Mouse (Mus musculus) cerebellum, adult 8-10 months (tissue): ENCODE measurements around the gene Chmp3.
A peak's percentile ranks its signal among the peaks of the same experiment; 100 is the strongest.

ENCODE experiments used
- DNase-seq: peaks from one replicate; pipeline ENCODE4 v3.0.0; 2022

Chmp3 gene

DNA sequence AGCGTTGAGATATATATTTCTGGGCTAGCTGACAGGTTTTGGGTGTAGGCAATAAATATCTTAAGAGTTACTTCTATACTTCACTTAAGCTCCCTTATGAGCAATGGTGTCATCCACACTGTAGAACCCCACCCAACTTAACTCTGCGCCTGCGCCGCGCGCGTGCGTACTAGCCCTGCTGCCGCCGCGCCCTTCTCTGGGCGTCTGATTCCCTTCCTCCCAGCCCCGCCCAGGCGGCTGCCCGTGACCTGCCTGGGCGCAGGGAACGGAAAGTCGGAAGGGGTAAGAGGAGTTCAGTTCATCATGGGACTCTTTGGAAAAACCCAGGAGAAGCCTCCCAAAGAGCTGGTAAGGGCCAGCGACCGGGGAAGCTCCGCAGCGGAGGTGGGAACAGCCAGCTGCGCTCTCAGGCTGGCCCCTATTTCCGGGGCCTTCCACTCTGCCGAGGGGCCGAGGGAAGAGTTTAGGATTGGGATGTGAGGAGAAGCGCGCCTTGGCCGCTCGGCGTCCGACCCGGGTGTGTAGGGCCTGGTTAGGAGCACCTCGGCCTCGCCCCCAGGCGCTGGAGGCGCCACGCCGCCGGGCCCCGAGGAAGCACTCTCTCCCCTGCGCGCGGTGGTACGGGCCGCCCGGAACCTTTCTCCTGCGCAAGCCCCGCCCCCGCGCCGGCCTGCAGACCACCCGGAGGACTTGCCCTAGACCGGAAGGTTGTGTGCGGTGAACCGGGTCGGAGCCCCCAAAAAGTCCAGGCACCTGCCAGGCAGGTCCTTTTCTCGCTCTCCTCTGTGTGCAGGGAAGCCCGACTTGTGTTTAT lies at the start of gene Chmp3:
Gene Chmp3, plus strand, starts transcription at position 112 of the 814 bp plus-strand sequence.
- peak; percentile 96 for DNase-seq

DNA sequence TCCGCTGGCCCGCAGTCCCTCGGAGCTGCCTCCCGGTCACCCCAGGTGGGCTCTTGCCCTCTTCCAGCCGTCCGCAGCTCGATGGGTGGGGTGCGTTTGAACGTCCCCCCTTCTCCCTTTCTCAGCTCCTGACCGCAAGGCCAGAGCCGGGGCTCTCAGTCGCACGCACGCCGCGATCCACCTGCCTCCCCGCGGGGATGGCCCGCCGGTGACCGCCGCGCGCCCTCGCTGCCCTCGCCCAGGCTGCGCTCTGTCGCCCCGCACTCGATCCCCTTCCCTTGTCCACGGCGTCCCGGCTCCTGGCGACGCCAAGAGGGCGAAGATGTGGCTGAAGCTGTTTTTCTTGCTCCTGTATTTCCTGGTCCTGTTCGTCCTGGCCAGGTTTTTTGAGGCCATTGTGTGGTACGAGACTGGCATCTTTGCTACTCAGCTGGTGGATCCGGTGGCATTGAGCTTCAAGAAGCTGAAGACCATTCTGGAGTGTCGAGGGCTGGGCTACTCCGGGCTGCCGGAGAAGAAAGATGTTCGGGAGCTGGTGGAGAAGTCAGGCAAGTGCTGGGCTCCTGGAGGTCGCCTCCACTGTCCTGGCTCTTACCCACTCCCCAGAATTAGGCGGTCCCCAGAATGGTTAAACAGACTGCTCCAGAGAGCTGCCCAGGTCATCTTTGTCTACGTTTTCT lies 49.1 kb upstream of the Chmp3 start:
- DNase-seq = peak; percentile 72

DNA sequence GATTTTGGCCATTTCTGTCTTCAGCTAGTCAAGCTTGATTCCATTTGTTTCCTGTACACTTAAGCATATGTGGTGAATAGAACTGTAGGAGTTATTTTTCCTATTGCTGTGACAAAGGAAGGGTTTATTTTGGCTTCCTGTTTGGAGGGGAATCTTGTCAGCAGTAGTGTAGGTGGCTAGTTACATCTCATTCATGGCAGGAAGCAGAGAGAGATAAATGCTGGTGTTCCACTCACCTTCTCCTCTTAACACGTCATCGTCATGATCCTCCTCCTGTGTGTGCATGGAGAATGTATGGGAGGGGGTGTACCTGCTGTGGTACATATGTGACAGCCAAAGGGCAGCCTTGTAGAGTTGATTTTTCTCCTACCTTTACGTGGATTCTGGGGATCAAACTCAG lies 43.0 kb upstream of the Chmp3 start:
- no peak for DNase-seq

DNA sequence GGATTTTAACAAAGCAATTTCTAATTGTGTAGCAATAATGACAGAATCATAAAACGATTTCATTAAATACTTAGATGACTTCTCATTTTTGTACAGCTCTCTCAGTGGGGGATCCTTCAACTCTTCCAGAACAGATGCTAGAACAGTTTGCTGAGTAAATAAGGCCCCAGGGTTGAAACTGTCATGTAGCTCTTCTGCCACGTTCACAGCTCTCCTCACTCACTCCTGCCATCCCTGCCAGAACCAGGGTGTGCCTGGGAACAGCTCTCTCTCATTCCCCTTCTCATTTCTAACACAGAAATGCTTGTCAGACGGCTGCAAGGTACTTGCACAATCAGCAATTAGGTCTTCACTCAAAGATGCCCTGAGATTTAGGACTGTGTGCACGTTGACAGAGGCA lies 40.6 kb upstream of the Chmp3 start:
- no peak for DNase-seq

DNA sequence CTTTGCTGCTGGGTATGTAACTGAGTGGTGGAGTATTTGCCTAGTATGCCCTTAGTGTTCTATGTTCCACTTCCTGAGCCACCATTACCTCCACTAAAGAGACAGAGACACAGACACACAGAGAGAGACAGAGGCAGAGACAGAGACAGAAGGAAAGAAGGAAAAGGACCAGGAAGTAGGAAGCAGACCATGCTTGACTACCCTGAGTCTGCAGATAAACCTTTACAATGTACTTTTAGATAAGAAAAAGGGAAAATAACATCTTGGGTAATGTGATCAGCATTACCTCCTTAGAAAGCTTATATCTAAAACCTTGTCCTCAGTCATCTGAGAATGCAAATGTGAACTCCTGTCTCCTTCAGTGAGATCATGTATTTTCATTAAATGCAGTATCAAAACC lies 39.9 kb upstream of the Chmp3 start:
- no peak for DNase-seq

DNA sequence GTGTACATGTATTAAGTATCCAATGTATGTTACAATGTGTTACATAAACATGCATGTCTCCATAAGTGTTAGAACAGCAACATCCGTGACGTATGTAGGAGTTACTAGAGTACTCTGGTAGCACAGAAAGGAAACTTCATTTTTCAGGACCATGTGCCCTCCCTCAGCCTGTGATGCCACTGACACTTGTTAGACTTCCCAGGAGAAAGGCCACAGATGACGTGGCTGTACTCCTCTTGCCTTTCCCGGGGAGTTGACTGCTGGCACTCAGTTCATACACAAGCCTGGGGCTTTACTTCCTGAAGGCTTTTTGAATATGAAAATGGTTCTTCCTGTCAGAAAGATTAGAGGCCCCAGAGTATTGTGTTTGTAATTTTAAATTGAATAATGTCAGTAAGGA lies 39.5 kb upstream of the Chmp3 start:
- DNase-seq = no peak

DNA sequence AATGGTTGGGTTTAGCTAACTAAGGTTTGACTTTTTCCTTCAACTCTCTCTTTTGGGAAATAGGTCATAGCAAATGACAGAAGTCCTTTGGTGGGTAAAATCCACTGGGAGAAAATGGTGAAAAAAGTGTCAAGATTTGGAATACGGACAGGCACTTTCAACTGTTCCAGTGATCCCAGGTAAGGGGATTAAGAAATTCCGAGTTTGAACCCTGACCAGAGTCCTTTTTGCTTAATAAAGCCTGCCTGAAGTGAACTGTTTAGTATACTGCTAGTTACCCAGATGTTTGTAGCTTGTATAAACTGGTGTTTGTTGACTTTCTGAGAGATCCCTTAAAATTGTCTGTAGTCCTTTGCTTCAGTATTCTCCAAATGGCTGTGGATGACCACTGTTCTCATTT lies 37.9 kb upstream of the Chmp3 start:
- DNase-seq = no peak

DNA sequence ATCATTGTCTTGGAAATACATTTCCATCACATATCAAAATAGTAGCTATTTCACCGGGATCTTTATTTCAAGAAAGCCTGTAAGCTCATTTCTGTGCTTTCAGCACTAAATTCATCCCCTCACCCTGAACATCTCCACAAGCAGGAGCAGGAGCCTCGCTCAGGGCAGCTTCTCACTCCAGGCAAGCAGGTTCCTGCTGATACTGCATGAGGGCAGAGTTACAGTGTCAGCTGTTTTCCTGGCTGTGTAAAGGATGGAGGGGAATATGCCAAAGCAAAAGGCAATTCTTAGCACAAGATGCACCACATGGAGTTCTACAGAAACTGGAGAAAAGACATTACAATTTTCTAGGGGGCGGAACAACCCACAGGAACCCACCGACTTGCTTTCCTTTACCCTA lies 24.1 kb upstream of the Chmp3 start:
- peak; percentile 50 for DNase-seq

DNA sequence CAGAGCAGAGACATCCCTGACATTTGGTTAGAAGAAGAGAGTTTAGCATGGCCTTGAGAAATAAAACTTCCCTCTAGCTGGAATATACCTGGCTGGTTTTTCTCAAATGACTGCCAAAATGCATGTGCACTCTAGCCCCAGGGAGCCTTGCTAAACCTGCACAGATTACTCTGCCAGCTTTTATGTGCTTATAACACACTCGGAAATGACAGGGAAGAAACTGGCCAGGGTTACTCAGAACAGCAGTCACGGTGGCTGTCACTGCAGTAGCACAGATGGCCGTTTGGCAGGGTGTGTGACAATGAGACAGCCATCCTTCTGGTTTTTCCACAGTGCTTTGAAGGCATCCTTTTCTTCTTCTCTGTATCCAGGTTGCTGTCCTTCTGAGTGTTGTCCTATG lies 18.0 kb upstream of the Chmp3 start:
- peak; percentile 91 for DNase-seq

DNA sequence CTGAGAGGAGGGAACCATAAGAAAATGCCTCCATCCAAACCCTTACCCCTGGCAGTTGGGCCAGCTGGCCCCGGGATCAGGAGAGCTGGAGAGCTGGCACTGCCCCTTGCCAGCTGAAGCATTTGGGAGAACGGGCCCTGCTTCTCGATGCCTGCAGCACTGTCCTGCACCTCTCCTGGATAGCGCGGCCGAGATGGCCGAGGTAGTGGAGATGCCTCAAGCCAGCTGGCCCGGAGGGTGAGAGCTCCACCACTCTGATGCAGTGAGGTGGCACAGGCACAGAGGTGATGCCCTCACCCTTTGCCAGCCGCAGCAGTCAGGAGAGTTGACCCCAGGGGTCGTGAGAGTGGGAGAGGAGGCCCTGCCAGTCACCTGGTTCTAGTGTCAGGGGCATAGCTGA lies 16.5 kb upstream of the Chmp3 start:
- DNase-seq = peak; percentile 64

DNA sequence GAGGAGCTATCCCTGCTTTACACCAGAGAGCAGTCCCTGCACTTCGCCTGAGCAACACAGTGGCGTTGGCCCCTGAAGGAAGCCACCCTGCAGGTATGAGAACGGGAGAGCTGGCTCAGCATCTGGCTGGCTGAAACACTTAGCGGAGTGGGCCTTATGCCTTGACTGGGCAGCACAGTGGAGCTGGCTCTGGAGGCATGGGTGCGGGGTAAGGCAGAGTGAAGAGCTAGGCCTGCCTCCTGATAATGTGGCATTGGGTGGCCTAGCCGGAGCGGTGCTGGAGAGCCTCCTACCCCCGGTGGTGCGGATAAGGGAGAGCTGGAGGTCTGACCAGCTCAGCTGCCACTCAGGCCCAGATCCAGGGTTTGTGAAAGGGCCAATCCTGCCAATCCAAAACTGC lies 15.8 kb upstream of the Chmp3 start:
- DNase-seq = no peak

DNA sequence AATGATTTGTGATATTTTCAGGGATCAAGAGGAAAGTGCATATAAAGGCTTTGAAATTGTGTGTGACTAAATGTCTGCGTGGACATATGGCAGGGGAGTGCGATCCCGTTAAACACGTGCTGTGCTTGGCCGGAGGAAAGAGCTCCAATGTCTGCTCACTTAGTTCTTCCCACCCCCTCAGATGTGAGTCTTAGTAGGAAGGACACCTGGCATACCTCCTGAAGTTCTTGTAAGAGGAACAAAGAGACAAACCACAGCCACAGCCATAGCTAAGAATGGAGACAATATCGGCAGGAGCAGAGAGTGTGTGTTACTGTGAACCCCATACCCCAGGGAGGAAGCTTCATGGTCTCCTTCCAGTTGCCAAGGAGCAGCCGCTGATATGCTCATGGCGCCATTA lies 13.4 kb upstream of the Chmp3 start:
- DNase-seq = peak; percentile 56

DNA sequence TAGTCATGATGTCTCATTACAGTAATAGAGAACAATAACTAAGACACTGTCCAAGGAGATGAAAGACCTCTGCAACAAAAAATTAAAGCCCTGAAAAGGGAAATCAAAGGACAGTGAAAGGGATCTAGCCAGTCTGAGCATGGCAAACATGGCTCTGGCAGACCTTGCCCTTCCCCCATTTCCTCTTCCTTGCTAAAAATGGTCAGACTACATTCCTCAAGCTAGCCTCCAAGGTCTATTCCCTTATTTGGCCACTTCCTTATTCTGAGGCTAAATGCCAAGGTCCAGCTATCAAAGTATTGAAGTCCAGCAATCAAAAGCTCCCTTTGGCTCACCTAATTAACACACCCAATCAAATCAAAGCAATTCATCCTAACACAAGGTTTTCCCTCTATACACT lies 6.3 kb upstream of the Chmp3 start:
- DNase-seq = no peak

DNA sequence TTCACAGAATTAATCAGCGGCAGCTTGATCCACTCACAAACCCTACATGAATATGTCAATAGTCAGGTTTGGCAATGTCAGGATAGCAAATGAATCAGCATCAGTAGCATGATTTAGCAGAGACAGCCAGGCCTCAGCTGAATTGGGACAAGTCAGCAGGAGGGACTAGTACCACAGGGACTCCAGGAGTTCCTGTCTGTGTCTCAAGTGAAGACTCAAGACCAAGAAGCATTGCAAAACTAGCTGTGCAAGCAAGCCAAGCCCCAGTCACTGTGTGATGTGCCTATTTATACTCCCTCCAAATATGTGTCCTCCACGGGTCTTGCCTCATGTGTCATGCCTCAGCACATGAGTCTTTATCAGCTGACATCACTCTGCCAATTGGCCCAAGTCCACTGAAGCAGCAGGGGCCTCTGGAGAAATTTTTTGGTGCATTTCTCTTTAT lies 11.9 kb downstream of the Chmp3 start:
- DNase-seq = no peak

DNA sequence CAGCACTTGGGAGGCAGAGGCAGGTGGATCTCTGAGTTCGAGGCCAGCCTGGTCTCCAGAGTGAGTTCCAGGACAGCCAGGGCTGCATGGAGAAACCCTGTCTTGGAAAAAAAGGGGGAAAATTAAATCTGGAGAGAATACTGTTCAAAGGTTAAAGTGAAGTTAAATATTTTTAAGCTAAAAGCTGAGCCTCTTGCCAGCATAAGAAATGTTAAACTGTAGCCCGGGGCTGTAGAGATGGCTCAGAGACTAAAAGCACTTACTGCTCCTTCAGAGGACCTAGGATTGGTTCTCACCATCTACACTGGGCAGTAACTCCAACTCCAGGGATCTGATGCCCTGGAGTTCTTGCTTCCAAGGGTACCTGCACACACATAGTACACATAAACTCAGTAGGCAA lies 13.2 kb downstream of the Chmp3 start:
- DNase-seq = no peak

DNA sequence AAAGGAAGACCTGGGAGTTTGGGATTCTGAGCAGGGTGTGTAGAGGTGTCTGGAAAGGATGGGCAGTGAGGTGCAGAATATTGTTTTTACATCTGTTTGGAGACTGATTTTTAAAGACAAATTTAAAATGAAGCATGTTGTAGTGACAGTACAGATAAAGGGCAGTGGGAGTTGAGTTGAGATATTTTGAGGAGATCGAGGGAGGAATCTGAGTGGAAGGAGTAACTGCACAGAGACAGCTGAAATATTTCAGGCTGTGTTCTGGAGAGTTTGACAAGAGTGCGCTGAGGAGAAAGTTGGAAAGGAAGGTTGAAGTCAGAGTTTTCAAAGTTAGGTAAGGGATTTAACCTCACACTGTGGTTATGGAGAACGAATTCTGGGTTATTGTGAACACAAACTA lies 25.0 kb downstream of the Chmp3 start:
- DNase-seq = no peak

DNA sequence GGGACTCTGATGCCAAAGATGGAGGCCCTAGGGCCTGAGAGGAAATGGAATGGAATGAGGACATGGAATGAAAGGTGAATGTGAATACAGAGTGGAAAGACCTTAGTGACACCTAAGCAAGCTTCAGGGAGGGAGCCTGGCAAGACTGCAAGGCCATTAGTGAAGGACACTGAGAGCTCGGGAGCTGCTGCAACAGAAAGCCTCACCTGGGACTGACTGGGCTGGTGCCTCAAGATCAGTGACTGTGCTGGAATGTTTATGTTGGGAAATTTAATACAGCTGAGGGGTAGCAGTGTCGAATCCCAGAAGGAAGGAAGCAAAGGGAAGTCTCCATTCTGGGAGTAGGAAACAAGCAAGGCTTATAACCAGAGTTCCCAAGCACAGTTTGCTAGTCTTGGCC lies 25.4 kb downstream of the Chmp3 start:
- DNase-seq = no peak

DNA sequence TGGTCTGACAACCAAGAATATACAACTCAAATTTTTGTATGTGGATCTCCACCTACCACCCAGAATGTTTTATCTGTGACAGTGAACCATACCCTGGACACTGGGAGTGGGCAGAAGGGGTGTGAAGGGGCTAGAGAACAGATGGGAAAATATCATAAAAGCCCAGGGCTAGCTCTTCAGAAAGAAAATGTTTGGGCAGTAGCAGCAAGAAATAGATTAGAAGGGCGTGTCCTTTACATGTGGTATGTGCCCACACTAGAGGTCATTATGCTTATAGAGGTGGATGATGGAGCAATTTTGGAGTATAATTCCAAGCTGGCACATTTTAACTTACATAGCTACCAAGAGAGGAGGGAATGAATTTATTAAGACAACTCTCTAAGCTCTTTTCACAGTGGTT lies 31.8 kb downstream of the Chmp3 start:
- DNase-seq = no peak

DNA sequence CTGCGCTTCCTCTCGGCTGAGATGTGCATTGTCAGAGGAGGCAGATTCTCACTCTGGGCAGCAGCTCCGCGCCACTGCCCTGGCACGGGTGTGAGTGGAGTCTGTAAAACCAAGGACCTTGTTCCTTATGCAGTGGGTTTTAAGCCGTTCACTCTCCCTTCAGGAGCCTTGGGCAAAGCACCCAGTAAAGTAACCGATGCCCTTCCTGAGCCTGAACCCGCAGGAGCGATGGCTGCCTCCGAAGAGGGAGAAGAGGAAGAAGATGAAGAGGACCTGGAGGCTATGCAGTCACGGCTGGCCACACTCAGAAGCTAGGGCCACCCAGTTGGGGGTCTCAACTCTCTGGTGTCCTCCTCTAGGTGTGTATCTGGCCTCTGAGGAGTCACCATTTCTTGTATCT lies 35.9 kb downstream of the Chmp3 start:
- no peak for DNase-seq

DNA sequence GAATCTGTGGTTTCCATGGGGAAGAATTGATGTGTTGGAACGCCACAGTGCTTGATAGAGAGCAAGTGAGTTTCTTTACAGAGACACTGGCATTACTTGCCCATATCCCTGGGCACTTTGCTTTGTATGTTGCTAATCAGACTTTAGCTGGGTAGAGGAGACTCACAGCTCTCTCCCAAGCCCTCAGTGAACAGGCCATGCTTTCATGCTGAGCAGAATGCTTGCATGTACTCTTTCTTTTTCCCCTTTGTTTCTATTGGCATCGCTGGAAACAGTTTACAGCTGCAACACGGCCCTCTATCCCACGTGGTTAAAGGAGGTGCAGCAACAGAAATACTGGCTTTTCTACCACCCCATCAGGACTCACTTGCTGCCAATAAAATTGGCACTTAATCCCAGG lies 39.6 kb downstream of the Chmp3 start:
- DNase-seq = no peak

DNA sequence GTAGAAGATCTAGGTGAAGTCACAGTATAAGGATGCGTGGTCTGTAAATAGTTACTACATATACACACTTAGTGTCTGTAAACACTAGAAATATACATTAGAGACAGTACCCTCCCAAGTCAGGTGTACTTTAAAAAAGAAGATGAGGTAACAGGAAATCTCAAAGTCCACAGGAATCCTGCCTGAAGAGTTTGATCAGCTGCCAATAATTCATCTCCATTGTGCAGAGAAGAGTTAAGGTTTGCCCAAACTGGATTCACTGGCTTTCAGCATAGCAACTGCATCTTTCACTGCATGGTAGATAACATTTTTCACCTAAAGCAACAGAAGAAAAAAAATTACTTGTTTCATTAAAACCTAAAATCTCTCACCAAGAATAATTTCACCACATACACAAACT lies 45.8 kb downstream of the Chmp3 start:
- DNase-seq = no peak

DNA sequence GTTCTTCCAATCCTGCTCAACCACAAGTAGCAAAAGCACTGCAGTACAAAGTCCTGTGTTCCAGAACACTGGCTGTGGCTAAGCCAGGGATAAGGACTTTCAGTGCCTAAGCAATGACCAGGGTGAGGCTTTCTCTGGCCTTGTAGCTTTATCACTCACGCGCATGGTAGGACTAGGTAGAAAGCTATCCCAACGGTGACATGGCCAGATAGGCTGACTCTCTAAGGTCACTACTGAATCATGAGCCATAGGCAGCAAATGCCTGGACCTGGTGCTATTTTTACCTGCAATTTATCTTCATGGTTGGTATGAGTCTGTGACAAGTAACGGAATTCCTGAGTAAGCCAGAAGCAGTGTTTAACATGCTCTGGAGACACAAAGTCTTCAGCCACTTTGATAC lies 46.6 kb downstream of the Chmp3 start:
- no peak for DNase-seq

DNA sequence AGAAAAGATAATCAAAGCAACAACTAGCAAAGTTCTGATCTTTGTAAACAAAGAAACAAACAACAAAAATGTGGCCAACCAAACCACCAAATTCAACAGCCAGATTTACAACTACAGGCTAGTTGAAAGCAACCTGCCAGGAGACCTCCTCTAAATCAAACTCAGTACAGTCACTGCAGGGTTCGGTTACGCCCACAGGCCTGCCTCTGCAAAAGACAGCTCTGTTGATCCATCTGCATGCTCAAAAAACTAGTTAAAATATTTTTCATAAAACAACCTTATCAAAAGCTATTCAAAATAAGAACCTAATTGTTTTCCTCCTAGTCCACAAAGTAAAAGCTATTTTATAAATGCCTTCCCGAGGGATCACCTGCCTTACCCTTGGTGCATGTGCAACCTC lies 64.2 kb downstream of the Chmp3 start:
- DNase-seq = no peak

DNA sequence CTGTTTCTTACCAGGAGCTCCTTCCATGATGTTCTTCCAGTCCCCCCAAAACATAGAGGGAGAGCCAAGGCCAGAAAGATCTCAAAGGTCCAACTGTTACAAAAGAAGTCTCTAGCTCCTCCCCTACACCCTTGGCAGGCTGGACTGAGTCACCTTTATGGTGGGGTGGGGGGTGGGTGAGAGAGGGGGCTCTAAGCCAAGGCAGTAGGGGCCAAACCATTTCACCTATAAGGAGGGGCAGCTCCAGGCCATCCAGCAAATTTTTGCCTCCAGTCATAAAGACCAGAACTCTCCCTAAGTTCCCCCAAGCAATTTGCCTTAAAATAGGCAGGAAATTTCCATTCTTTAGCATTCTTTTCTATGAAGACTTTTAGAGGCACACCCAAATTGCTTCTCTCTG lies 65.4 kb downstream of the Chmp3 start:
- DNase-seq = no peak

DNA sequence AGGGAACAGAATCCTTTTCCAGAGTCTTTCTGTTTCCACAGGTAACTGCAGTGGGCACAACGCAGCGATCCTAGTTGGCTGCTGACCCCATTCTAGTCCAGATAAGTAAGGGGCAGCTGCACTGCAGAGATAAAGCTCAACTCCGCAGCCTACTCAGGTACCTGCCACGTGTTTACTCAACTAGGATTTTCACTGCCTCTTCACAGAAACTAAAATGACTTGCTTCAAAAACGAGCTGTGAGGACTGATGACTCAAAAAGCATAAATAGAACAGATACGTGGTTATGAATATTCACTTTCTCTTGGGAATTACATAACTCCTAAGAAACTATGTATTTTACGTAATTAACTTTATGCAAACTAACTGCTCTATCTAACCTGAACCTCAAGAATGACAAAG lies 66.4 kb downstream of the Chmp3 start:
- no peak for DNase-seq
